Mouse (Mus musculus): ENCODE measurements around the gene Tldc1. TPM values are rescaled to one million over a fixed set of nuclear protein-coding genes. Genes with fewer than 3 reads are reported as not detected.

Gene Tldc1
- polyA plus RNA-seq, 1 experiment from 2014 or later: 10.2 TPM

DNA sequence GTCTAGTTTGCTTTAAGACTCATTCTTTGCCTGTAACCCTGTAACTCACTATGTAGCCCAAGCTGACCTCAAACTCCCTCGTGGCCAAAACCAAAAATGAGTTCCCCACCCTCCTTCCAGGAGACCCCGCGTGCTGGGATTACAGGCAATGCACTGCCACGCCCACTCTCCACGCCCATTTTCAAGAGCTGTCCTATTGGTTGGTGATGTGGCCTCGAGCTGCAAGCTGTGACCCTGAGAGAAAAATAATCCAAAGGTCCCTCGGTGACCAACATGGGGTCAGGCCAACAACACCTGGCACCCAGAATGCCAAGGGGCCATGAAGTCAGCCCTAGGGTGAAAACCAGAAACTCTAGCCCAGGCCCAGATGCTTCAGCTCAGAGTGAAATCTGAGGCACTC lies 16.5 kb upstream of the Tldc1 start:
- H3K4me3 ChIP-seq (ENCODE audit: low read depth, low read length): no peak overlapping the region
- no peak overlapping the region for H3K9ac ChIP-seq (ENCODE audit: low read depth, low read length)
- H3K27ac ChIP-seq (ENCODE audit: low read depth, low read length): no peak overlapping the region
- no peaks in the 10 kb centered on the region for H3K27me3 ChIP-seq (ENCODE audit: control insufficient read depth, insufficient read depth, low read length)
- H3K9me3 ChIP-seq (replicated peaks; ENCODE audit: control insufficient read depth, low read length): no peaks in the 10 kb centered on the region
- 43% methylated on average over 7 of the region's 7 CpGs for WGBS (ENCODE audit: insufficient replicate concordance)
- H3K4me2 ChIP-seq: no peak overlapping the region
- no peak for ATAC-seq (replicated peaks; ENCODE audit: insufficient number of reproducible peaks, low FRiP score, low TSS enrichment)
- no peaks in the 10 kb centered on the region for H3K36me3 ChIP-seq (ENCODE audit: control insufficient read depth, insufficient read depth, low read length)
- H3K4me1 ChIP-seq (ENCODE audit: control insufficient read depth, insufficient read depth, low read length): peaks cover 21% of the 10 kb centered on the region

- no peak; the same call in 1 of the 2 replicates for ATAC-seq (replicated peaks; ENCODE audit: insufficient number of reproducible peaks, low FRiP score, low TSS enrichment)
- H3K4me1 ChIP-seq (ENCODE audit: control insufficient read depth, insufficient read depth, low read length): peaks cover 10% of the 10 kb centered on the region
- no peaks in the 10 kb centered on the region for H3K36me3 ChIP-seq (ENCODE audit: control insufficient read depth, insufficient read depth, low read length)
- H3K4me3 ChIP-seq (ENCODE audit: low read depth, low read length): no peak overlapping the region
- no peak overlapping the region for H3K4me2 ChIP-seq
- no peaks in the 10 kb centered on the region for H3K9me3 ChIP-seq (replicated peaks; ENCODE audit: control insufficient read depth, low read length)
- peak overlapping the region; percentile 31; the same call in 1 of the 2 replicates for H3K27ac ChIP-seq (ENCODE audit: low read depth, low read length)
- H3K9ac ChIP-seq (ENCODE audit: low read depth, low read length): no peak overlapping the region
- H3K27me3 ChIP-seq (ENCODE audit: control insufficient read depth, insufficient read depth, low read length): no peaks in the 10 kb centered on the region
- WGBS (ENCODE audit: insufficient replicate concordance): 32% methylated on average over 16 of the region's 16 CpGs
Measured at GRCm38 (mm10) chr8:119791804-119792704, 13.8 kb upstream of the Tldc1 start.

- WGBS (ENCODE audit: insufficient replicate concordance): 79% methylated on average over 7 of the region's 7 CpGs
- H3K9ac ChIP-seq (ENCODE audit: low read depth, low read length): no peak overlapping the region
- no peak for ATAC-seq (replicated peaks; ENCODE audit: insufficient number of reproducible peaks, low FRiP score, low TSS enrichment)
- no peak overlapping the region for H3K27ac ChIP-seq (ENCODE audit: low read depth, low read length)
- H3K4me3 ChIP-seq (ENCODE audit: low read depth, low read length): no peak overlapping the region
- no peaks in the 10 kb centered on the region for H3K9me3 ChIP-seq (replicated peaks; ENCODE audit: control insufficient read depth, low read length)
- H3K4me1 ChIP-seq (ENCODE audit: control insufficient read depth, insufficient read depth, low read length): peaks cover 10% of the 10 kb centered on the region
- H3K4me2 ChIP-seq: no peak overlapping the region
- no peaks in the 10 kb centered on the region for H3K36me3 ChIP-seq (ENCODE audit: control insufficient read depth, insufficient read depth, low read length)
- peaks cover 7% of the 10 kb centered on the region; the same call in 1 of the 2 replicates for H3K27me3 ChIP-seq (ENCODE audit: control insufficient read depth, insufficient read depth, low read length)
Measured at GRCm38 (mm10) chr8:119789581-119789980, 11.4 kb upstream of the Tldc1 start.

DNA sequence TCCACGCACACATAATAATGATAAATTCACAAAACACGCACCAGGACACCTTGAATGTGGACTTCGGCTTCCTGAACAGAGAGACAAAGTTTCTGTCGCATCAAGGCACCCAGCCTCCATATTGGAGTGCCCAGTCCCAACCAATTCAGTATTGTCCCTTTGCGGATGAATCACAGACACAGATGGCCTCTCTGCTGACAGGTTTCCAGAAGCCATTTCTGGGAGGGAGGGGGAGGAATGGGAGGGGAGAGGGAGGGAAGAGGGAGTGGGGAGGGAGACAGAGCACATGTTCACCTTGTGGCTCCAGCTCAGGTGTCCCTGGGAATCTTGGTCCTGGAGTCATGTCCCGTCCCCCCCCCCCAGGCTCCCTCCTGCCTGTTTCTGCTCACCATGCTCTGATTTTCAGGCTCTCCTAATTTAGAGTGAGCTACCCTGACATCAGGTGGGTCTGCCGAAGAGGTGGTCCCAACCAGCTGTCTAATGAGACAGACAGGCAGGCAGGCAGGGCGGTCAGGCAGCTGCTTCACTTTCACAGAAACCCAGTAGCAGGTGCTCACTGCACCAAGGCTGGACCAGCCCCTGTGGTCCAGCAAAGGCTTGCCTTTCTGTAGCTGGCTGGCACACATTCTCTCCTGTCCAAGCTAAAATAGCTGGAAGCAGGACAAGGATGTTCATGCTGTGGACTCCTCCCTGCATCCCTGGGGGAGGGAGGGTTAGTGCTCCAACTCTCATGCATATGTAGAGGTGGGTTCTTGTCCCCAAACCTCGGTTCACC lies 10.6 kb upstream of the Tldc1 start:
- ATAC-seq (replicated peaks; ENCODE audit: insufficient number of reproducible peaks, low FRiP score, low TSS enrichment): no peak

GRCm38 (mm10) chr8:119787341-119787740 lies 9.1 kb upstream of the Tldc1 start:
- 33% methylated on average over 4 of the region's 4 CpGs for WGBS (ENCODE audit: insufficient replicate concordance)
- H3K4me1 ChIP-seq (ENCODE audit: control insufficient read depth, insufficient read depth, low read length): peaks cover 15% of the 10 kb centered on the region
- no peak for ATAC-seq (replicated peaks; ENCODE audit: insufficient number of reproducible peaks, low FRiP score, low TSS enrichment)

More for the DNA sequence above, 10.6 kb upstream of the Tldc1 start:
- Histone ChIP-seq H3K27me3 (ENCODE audit: control insufficient read depth, insufficient read depth, low read length) (peaks cover 7% of the 10 kb centered on the region; the same call in 1 of the 2 replicates), H3K4me3 (ENCODE audit: low read depth, low read length) (no peak overlapping the region), H3K4me1 (ENCODE audit: control insufficient read depth, insufficient read depth, low read length) (peaks cover 15% of the 10 kb centered on the region), H3K36me3 (ENCODE audit: control insufficient read depth, insufficient read depth, low read length) (no peaks in the 10 kb centered on the region), H3K9me3 (replicated peaks; ENCODE audit: control insufficient read depth, low read length) (no peaks in the 10 kb centered on the region), H3K4me2 (no peak overlapping the region), H3K9ac (ENCODE audit: low read depth, low read length) (no peak overlapping the region), H3K27ac (ENCODE audit: low read depth, low read length) (no peak overlapping the region)
- WGBS (ENCODE audit: insufficient replicate concordance): 65% methylated on average over 9 of the region's 9 CpGs

DNA sequence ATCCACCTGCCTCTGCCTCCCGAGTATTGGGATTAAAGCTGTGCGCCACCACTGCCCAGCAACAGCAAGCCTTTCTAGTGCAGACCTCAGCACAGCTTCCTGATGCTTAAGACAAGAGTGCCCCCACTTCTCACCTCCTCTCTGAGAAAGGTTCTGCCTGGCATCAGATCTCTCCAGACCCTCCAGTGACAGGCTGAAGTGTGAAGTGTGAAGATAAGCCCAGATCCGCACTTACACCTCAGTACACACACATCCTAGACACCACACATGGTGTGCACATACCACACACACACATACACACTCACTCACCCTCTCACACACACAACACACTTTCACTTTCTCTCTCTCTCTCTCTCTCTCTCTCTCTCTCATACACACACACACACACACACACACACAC lies 8.7 kb upstream of the Tldc1 start:
- no peak overlapping the region for H3K4me2 ChIP-seq
- H3K27me3 ChIP-seq (ENCODE audit: control insufficient read depth, insufficient read depth, low read length): peaks cover 7% of the 10 kb centered on the region; the same call in 1 of the 2 replicates
- WGBS (ENCODE audit: insufficient replicate concordance): 44% methylated on average over 3 of the region's 3 CpGs
- H3K4me3 ChIP-seq (ENCODE audit: low read depth, low read length): no peak overlapping the region
- ATAC-seq (replicated peaks; ENCODE audit: insufficient number of reproducible peaks, low FRiP score, low TSS enrichment): no peak
- no peak overlapping the region for H3K27ac ChIP-seq (ENCODE audit: low read depth, low read length)
- H3K9me3 ChIP-seq (replicated peaks; ENCODE audit: control insufficient read depth, low read length): no peaks in the 10 kb centered on the region
- no peak overlapping the region for H3K9ac ChIP-seq (ENCODE audit: low read depth, low read length)
- H3K36me3 ChIP-seq (ENCODE audit: control insufficient read depth, insufficient read depth, low read length): no peaks in the 10 kb centered on the region
- H3K4me1 ChIP-seq (ENCODE audit: control insufficient read depth, insufficient read depth, low read length): peaks cover 10% of the 10 kb centered on the region

More at GRCm38 (mm10) chr8:119787341-119787740, 9.1 kb upstream of the Tldc1 start:
- Histone ChIP-seq H3K27ac (ENCODE audit: low read depth, low read length) (no peak overlapping the region), H3K9ac (ENCODE audit: low read depth, low read length) (no peak overlapping the region), H3K4me2 (no peak overlapping the region), H3K27me3 (ENCODE audit: control insufficient read depth, insufficient read depth, low read length) (peaks cover 7% of the 10 kb centered on the region; the same call in 1 of the 2 replicates), H3K36me3 (ENCODE audit: control insufficient read depth, insufficient read depth, low read length) (no peaks in the 10 kb centered on the region), H3K9me3 (replicated peaks; ENCODE audit: control insufficient read depth, low read length) (no peaks in the 10 kb centered on the region), H3K4me3 (ENCODE audit: low read depth, low read length) (no peak overlapping the region)

GRCm38 (mm10) chr8:119785764-119786405 lies 7.7 kb upstream of the Tldc1 start:
- H3K4me3 ChIP-seq (ENCODE audit: low read depth, low read length): no peak overlapping the region
- no peak for ATAC-seq (replicated peaks; ENCODE audit: insufficient number of reproducible peaks, low FRiP score, low TSS enrichment)
- H3K4me2 ChIP-seq: no peak overlapping the region
- H3K36me3 ChIP-seq (ENCODE audit: control insufficient read depth, insufficient read depth, low read length): no peaks in the 10 kb centered on the region
- H3K9me3 ChIP-seq (replicated peaks; ENCODE audit: control insufficient read depth, low read length): no peaks in the 10 kb centered on the region
- peaks cover 7% of the 10 kb centered on the region; the same call in 1 of the 2 replicates for H3K27me3 ChIP-seq (ENCODE audit: control insufficient read depth, insufficient read depth, low read length)
- H3K9ac ChIP-seq (ENCODE audit: low read depth, low read length): no peak overlapping the region
- H3K27ac ChIP-seq (ENCODE audit: low read depth, low read length): no peak overlapping the region
- 62% methylated on average over 18 of the region's 18 CpGs for WGBS (ENCODE audit: insufficient replicate concordance)
- H3K4me1 ChIP-seq (ENCODE audit: control insufficient read depth, insufficient read depth, low read length): peaks cover 5% of the 10 kb centered on the region

GRCm38 (mm10) chr8:119784676-119785075 lies 6.5 kb upstream of the Tldc1 start:
- Histone ChIP-seq H3K4me1 (ENCODE audit: control insufficient read depth, insufficient read depth, low read length) (peaks cover 5% of the 10 kb centered on the region), H3K36me3 (ENCODE audit: control insufficient read depth, insufficient read depth, low read length) (no peaks in the 10 kb centered on the region), H3K9me3 (replicated peaks; ENCODE audit: control insufficient read depth, low read length) (no peaks in the 10 kb centered on the region), H3K9ac (ENCODE audit: low read depth, low read length) (0 out of 2 replicates have a peak overlapping the region, but pooled peaks have one; percentile 2), H3K4me2 (no peak overlapping the region), H3K27me3 (ENCODE audit: control insufficient read depth, insufficient read depth, low read length) (peaks cover 7% of the 10 kb centered on the region; the same call in 1 of the 2 replicates), H3K27ac (ENCODE audit: low read depth, low read length) (no peak overlapping the region), H3K4me3 (ENCODE audit: low read depth, low read length) (no peak overlapping the region)
- no peak for ATAC-seq (replicated peaks; ENCODE audit: insufficient number of reproducible peaks, low FRiP score, low TSS enrichment)
- WGBS (ENCODE audit: insufficient replicate concordance): 64% methylated on average over 7 of the region's 7 CpGs
